Mouse (Mus musculus) embryonic facial prominence, embryonic 14.5 days (tissue): ENCODE data around the gene Rbms1. TPM values are rescaled to one million over a fixed set of nuclear protein-coding genes. Genes with fewer than 3 reads are reported as not detected.

Experiments
- ATAC-seq: fragments of 200-750 bp; cut with Nextera tagmentation; 2 replicates; pipeline ENCODE4 v1.8.0; 2017; ENCODE audit warnings: low read depth, moderate number of reproducible peaks, moderate TSS enrichment
- DNase-seq: peaks from one replicate; pipeline ENCODE4 v3.0.0-alpha.2; 2015; ENCODE audit warnings: low spot score
- H3K27ac ChIP-seq: fragments of 300-500 bp; sonication (generic); replicated peaks from 2 replicates; pipeline ENCODE4 v1.5.1; 2014; ENCODE audit warnings: low read depth, mild to moderate bottlenecking, low read length, moderate library complexity
- H3K27me3 ChIP-seq: fragments of 300-500 bp; sonication (generic); replicated peaks from 2 replicates; pipeline ENCODE4 v1.6.1; 2014; ENCODE audit warnings: low read length; ENCODE audit not compliant: control insufficient read depth, insufficient read depth
- H3K36me3 ChIP-seq: fragments of 300-500 bp; sonication (generic); 2 replicates; pipeline ENCODE4 v1.6.1; 2014; ENCODE audit warnings: low read length, mixed read lengths; ENCODE audit not compliant: control insufficient read depth, insufficient read depth
- H3K4me1 ChIP-seq: fragments of 300-500 bp; sonication (generic); 2 replicates; pipeline ENCODE4 v1.6.1; 2014; ENCODE audit warnings: antibody characterized with exemption, low read length; ENCODE audit not compliant: control insufficient read depth, insufficient read depth
- H3K4me2 ChIP-seq: fragments of 300-500 bp; sonication (generic); 2 replicates; pipeline ENCODE4 v1.6.1; 2014; ENCODE audit warnings: low read depth, mild to moderate bottlenecking, low read length, moderate library complexity, mixed read lengths
- H3K4me3 ChIP-seq: fragments of 300-500 bp; sonication (generic); 2 replicates; pipeline ENCODE4 v1.5.1; 2014; ENCODE audit warnings: low read depth, mild to moderate bottlenecking, low read length
- H3K9ac ChIP-seq: fragments of 300-500 bp; sonication (generic); 2 replicates; pipeline ENCODE4 v1.6.1; 2014; ENCODE audit warnings: low read depth, mild to moderate bottlenecking, low read length, moderate library complexity, mixed read lengths
- H3K9me3 ChIP-seq: fragments of 300-500 bp; sonication (generic); 2 replicates; pipeline ENCODE4 v1.6.1; 2016; ENCODE audit warnings: low read length; ENCODE audit not compliant: control insufficient read depth
- WGBS: fragments of 180-500 bp; shearing (Covaris S2); extraction: QIAGEN DNeasy Blood & Tissue Kit; methylation state at CpG from one replicate; pipeline ENCODE4 v1.1.7; 2014; 5-methylcytosine and 5-hydroxymethylcytosine counted together
- polyA plus RNA-seq: library from polyadenylated mRNA; unstranded; fragments of >200 nt; fragmentation: Nextera tagmentation; extraction: Ambion mirVana; gene quantifications from 2 replicates; pipeline ENCODE4 v1.2.1, GENCODE M21; 2014

Gene Rbms1
- polyA plus RNA-seq, 1 experiment from 2014 or later: 101 TPM

GRCm38 (mm10) chr2:60911716-60912115, 51.3 kb downstream of the Rbms1 start:
- Histone ChIP-seq H3K9ac (no peak overlapping the region), H3K4me1 (peaks cover 29% of the 10 kb centered on the region), H3K4me2 (no peak overlapping the region), H3K36me3 (no peaks in the 10 kb centered on the region), H3K4me3 (no peak overlapping the region), H3K27ac (no peak overlapping the region), H3K9me3 (no peaks in the 10 kb centered on the region), H3K27me3 (no peaks in the 10 kb centered on the region)
- ATAC-seq (no peak), DNase-seq (no peak)
- 65% methylated on average over 8 of the region's 8 CpGs for WGBS

DNA sequence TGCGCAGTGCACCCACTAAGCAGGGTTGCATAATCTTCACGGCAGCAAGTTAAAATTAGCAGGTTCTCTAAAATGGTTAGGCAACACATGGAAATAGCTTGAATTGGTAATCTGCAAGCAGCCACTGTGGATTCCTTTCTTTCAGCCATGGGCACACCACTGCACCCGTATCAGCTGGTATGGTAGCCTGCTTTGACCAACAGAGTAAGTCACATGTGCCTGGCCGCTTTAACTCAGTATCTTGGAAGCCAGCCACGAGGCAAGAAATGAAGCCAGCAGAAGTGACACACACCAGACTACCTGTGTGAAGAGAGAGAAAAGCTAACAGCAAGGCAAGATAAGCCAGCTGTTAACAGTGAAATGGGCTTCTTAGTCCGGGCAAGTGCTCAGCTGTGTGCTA, 52.2 kb downstream of the Rbms1 start:
- no peaks in the 10 kb centered on the region for H3K36me3 ChIP-seq
- H3K9ac ChIP-seq: no peak overlapping the region
- H3K9me3 ChIP-seq: no peaks in the 10 kb centered on the region
- DNase-seq: no peak
- peaks cover 29% of the 10 kb centered on the region for H3K4me1 ChIP-seq
- no peak overlapping the region for H3K4me3 ChIP-seq
- H3K4me2 ChIP-seq: no peak overlapping the region
- WGBS: 55% methylated on average over 6 of the region's 6 CpGs
- H3K27ac ChIP-seq: no peak overlapping the region
- ATAC-seq: no peak
- H3K27me3 ChIP-seq: no peaks in the 10 kb centered on the region

GRCm38 (mm10) chr2:60908551-60908950, 54.4 kb downstream of the Rbms1 start:
- H3K9me3 ChIP-seq: no peaks in the 10 kb centered on the region
- peaks cover 44% of the 10 kb centered on the region for H3K4me1 ChIP-seq
- H3K9ac ChIP-seq: no peak overlapping the region
- H3K36me3 ChIP-seq: no peaks in the 10 kb centered on the region
- H3K4me2 ChIP-seq: no peak overlapping the region
- no peak overlapping the region for H3K4me3 ChIP-seq
- no peak for DNase-seq
- 88% methylated on average over 4 of the region's 4 CpGs for WGBS
- no peak overlapping the region for H3K27ac ChIP-seq
- no peaks in the 10 kb centered on the region for H3K27me3 ChIP-seq
- no peak for ATAC-seq

GRCm38 (mm10) chr2:60908116-60908515, 54.9 kb downstream of the Rbms1 start:
- no peaks in the 10 kb centered on the region for H3K27me3 ChIP-seq

DNA sequence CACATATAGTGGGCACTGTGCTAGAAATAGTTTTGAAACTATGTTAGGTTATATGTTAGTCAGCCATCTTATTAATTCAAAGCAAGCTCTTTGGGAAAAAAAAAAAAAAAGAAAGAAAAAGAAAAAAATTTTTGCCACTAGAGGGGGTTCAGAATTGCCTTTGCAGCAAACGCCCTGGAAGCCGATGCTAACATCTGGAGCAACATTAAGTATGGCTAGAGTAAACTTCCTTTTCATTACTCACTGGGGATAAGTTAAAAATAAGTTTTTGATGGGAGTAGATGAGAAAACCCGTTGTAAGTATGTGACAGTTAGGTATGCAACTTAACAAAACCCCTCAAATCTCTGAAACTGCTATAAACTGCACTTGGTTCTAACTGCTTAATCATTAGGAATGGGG, 57.7 kb downstream of the Rbms1 start:
- WGBS: 7% methylated on average over 3 of the region's 3 CpGs
- no peak overlapping the region for H3K4me3 ChIP-seq
- H3K9me3 ChIP-seq: no peaks in the 10 kb centered on the region
- DNase-seq (peak; percentile 87), ATAC-seq (0 out of 2 replicates have a peak, but pooled peaks have one; percentile 24)
- H3K27ac ChIP-seq: peak overlapping the region; percentile 63
- peak overlapping the region; percentile 9; the same call in 1 of the 2 replicates for H3K4me2 ChIP-seq
- H3K4me1 ChIP-seq: peaks cover 22% of the 10 kb centered on the region
- H3K36me3 ChIP-seq: no peaks in the 10 kb centered on the region
- H3K27me3 ChIP-seq: no peaks in the 10 kb centered on the region
- no peak overlapping the region for H3K9ac ChIP-seq

More at GRCm38 (mm10) chr2:60908116-60908515, 54.9 kb downstream of the Rbms1 start:
- Histone ChIP-seq H3K4me2 (no peak overlapping the region), H3K9ac (no peak overlapping the region), H3K36me3 (no peaks in the 10 kb centered on the region), H3K9me3 (no peaks in the 10 kb centered on the region), H3K27ac (no peak overlapping the region), H3K4me3 (no peak overlapping the region), H3K4me1 (peaks cover 40% of the 10 kb centered on the region)
- ATAC-seq (no peak), DNase-seq (no peak)
- 83% methylated on average over 12 of the region's 12 CpGs for WGBS

DNA sequence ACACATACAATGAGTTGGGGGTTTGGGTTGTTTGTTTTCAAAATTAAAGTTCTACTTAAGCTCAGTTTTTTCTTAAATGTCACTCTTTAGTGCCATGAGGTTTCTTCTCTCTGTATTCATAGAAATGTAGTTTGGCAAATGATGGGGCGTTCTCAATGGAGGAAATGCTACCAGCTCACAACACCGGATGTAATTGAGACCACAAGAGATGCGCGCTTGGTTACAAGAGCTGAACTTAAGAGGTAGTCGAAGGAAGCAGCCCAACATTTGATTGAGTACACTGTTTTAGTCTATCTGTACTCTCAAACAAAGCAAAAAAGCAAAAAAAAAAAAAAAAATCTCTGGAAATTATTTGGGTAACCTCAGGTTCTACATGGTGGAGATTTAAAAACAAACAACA, 58.9 kb downstream of the Rbms1 start:
- ATAC-seq (no peak), DNase-seq (no peak)
- H3K27ac ChIP-seq: peak overlapping the region; percentile 39; the same call in 1 of the 2 replicates
- 67% methylated on average over 5 of the region's 5 CpGs for WGBS
- no peaks in the 10 kb centered on the region for H3K27me3 ChIP-seq
- H3K4me3 ChIP-seq: no peak overlapping the region
- no peak overlapping the region for H3K4me2 ChIP-seq
- no peaks in the 10 kb centered on the region for H3K36me3 ChIP-seq
- H3K9me3 ChIP-seq: no peaks in the 10 kb centered on the region
- H3K4me1 ChIP-seq: peaks cover 22% of the 10 kb centered on the region
- no peak overlapping the region for H3K9ac ChIP-seq

GRCm38 (mm10) chr2:60903535-60903934, 59.5 kb downstream of the Rbms1 start:
- ATAC-seq (0 out of 2 replicates have a peak, but pooled peaks have one; percentile 9), DNase-seq (peak; percentile 78)
- Histone ChIP-seq H3K9ac (no peak overlapping the region), H3K4me3 (no peak overlapping the region), H3K36me3 (no peaks in the 10 kb centered on the region), H3K9me3 (no peaks in the 10 kb centered on the region), H3K4me1 (peaks cover 22% of the 10 kb centered on the region), H3K4me2 (no peak overlapping the region; the same call in 1 of the 2 replicates), H3K27me3 (no peaks in the 10 kb centered on the region), H3K27ac (0 out of 2 replicates have a peak overlapping the region, but pooled peaks have one; percentile 13)
- WGBS: 40% methylated on average over 7 of the region's 7 CpGs

DNA sequence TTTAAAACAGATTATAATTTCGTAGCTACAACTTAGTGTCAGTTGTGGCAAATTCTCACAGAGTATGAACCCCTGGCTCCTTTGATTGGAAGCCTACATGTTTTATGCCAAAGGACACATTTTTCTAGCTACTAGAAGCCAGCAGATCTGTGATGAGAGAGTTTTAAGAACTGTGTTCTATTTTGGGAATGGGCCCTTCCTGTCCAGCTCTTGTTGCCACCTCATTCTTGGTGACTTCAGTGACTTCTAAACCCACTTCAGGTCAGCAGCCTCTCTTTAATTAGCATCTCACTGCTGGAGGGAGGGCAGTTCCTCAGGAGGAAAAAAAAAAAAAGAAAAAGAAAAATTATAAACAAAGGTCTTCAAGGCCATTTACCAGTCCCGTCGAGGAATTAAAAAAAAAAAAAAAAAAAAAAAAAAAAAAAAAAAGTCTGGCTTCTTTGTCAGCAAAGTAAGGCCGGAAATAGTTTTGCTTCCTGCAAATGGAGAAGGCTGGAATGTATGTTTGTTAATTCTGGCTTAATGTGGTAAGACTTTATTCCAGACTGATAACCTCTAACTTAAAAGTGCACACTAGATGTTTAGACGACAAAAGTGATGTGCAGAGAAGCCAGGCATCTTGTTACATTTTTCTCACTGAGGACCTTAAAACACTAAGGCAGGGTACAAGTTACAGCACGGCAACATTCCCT, 60.4 kb downstream of the Rbms1 start:
- H3K4me3 ChIP-seq: no peak overlapping the region
- no peak overlapping the region for H3K4me2 ChIP-seq
- no peak for DNase-seq
- no peak for ATAC-seq
- WGBS: 49% methylated on average over 6 of the region's 6 CpGs
- no peak overlapping the region for H3K9ac ChIP-seq
- no peak overlapping the region for H3K27ac ChIP-seq
- H3K36me3 ChIP-seq: no peaks in the 10 kb centered on the region
- H3K27me3 ChIP-seq: no peaks in the 10 kb centered on the region
- H3K4me1 ChIP-seq: peaks cover 22% of the 10 kb centered on the region
- H3K9me3 ChIP-seq: no peaks in the 10 kb centered on the region

GRCm38 (mm10) chr2:60901511-60901951, 61.5 kb downstream of the Rbms1 start:
- DNase-seq: no peak

More at GRCm38 (mm10) chr2:60901511-60901951, 61.5 kb downstream of the Rbms1 start:
- Histone ChIP-seq H3K4me2 (no peak overlapping the region), H3K27ac (no peak overlapping the region; the same call in 1 of the 2 replicates), H3K9me3 (no peaks in the 10 kb centered on the region), H3K4me3 (no peak overlapping the region), H3K27me3 (no peaks in the 10 kb centered on the region), H3K36me3 (no peaks in the 10 kb centered on the region), H3K9ac (no peak overlapping the region), H3K4me1 (peaks cover 22% of the 10 kb centered on the region)
- 72% methylated on average over 15 of the region's 15 CpGs for WGBS
- no peak for ATAC-seq
